Mouse (Mus musculus): ENCODE measurements around the gene Lrrc9. TPM values are rescaled to one million over a fixed set of nuclear protein-coding genes. Genes with fewer than 3 reads are reported as not detected.

The Lrrc9 gene
- total and polyA plus RNA-seq, 3 experiments: 0.08 to 0.14 (median 0.10) TPM

GRCm38 (mm10) chr12:72564281-72564795 is 122.7 kb downstream of the Lrrc9 start:
- TF ChIP-seq POLR2A (IDR thresholded peaks at IDR 0.05; ENCODE audit: insufficient read depth, low read depth, low read length): no peak
- TF ChIP-seq CTCF (IDR thresholded peaks at IDR 0.05): no peak
- TF ChIP-seq EP300 (IDR thresholded peaks at IDR 0.05; ENCODE audit: insufficient read depth, low read depth, low read length): no peak
- intact Hi-C loops (cut with DNase I): no loop called here
- 72% methylated on average over 4 of the region's 4 CpGs for WGBS

More at GRCm38 (mm10) chr12:72564281-72564795, 122.7 kb downstream of the Lrrc9 start:
- Histone ChIP-seq H3K27ac (no peak overlapping the region), H3K27me3 (ENCODE audit: control insufficient read depth, insufficient read depth, low read length) (no peaks in the 10 kb centered on the region), H3K4me3 (no peak overlapping the region), H3K9ac (ENCODE audit: low read depth, low read length) (no peak overlapping the region), H3K4me1 (ENCODE audit: control insufficient read depth, insufficient read depth, low read length) (no peaks in the 10 kb centered on the region), H3K79me2 (replicated peaks; ENCODE audit: control insufficient read depth, insufficient read depth, low read length) (no peaks in the 10 kb centered on the region), H3K36me3 (ENCODE audit: control insufficient read depth, insufficient read depth, low read length) (no peaks in the 10 kb centered on the region)
- DNase-seq: no peak

Small RNA genes within 50 kb of the gene (microRNA-seq; reads per million reads assigned to microRNA genes)
- gene Gm44392: 0 reads per million in 2 experiments

Other genes with a start within 250 kb of the Lrrc9 start
- gene Rtn1, start 32.8 kb upstream of the Lrrc9 start, total RNA-seq (2021): 1 to 10 TPM; 2.9 to 3.8 TPM
- gene Rtn1, start 32.8 kb upstream of the Lrrc9 start, polyA plus RNA-seq (2012; rRNA removed): 3.5 and 4.2 TPM in 2 replicates
- 1 to 10 TPM; 3.4 to 3.6 TPM for gene Pcnx4, start 94.5 kb downstream of the Lrrc9 start, total RNA-seq (2021)
- 2.4 and 4.2 TPM in 2 replicates for gene Pcnx4, start 94.5 kb downstream of the Lrrc9 start, polyA plus RNA-seq (2012; rRNA removed)
- gene Gm4756, start 207.8 kb downstream of the Lrrc9 start, total RNA-seq (2021): not detected
- not detected in 2 replicates for gene Gm4756, start 207.8 kb downstream of the Lrrc9 start, polyA plus RNA-seq (2012; rRNA removed)
- 10 to 100 TPM; 54.6 to 65.7 TPM for gene Dhrs7, start 223.0 kb downstream of the Lrrc9 start, total RNA-seq (2021)
- 47.9 and 57.7 TPM in 2 replicates for gene Dhrs7, start 223.0 kb downstream of the Lrrc9 start, polyA plus RNA-seq (2012; rRNA removed)

Measured in heart, adult 2 months (tissue).